Mouse (Mus musculus) embryonic fibroblast, embryonic 13.5 days (primary cell): ENCODE measurements around the gene Pax6.

Experiments
- CTCF ChIP-seq: IDR thresholded peaks from 2 replicates; pipeline ENCODE4 v1.5.1; 2011; ENCODE audit warnings: mild to moderate bottlenecking, control low read depth, low read length, moderate library complexity, borderline replicate concordance; ENCODE audit not compliant: insufficient read depth
- POLR2A ChIP-seq: IDR thresholded peaks from 2 replicates; pipeline ENCODE4 v1.6.1; 2011; ENCODE audit warnings: low read depth, mild to moderate bottlenecking, control low read depth, low read length, moderate library complexity

- TF ChIP-seq POLR2A (no peak), CTCF (no peak)
Observed at GRCm38 (mm10) chr2:105697741-105698140, 29.0 kb downstream of the Pax6 start.
